Mouse (Mus musculus) heart, embryonic 15.5 days (tissue): ENCODE data around the gene Ets1. TPM values are rescaled to one million over a fixed set of nuclear protein-coding genes. Genes with fewer than 3 reads are reported as not detected.

Experiments used
- ATAC-seq: fragments of 200-750 bp; cut with Nextera tagmentation; replicated peaks from 2 replicates; pipeline ENCODE4 v1.8.0; 2017; ENCODE audit warnings: low read depth, moderate TSS enrichment; ENCODE audit not compliant: insufficient number of reproducible peaks, insufficient read depth, low FRiP score
- H3K27ac ChIP-seq: fragments of 300-500 bp; sonication (generic); 2 replicates; pipeline ENCODE4 v1.5.1; 2015; ENCODE audit warnings: mild to moderate bottlenecking, inconsistent platforms
- H3K27me3 ChIP-seq: fragments of 300-500 bp; sonication (generic); 2 replicates; pipeline ENCODE4 v1.6.1; 2015; ENCODE audit warnings: inconsistent platforms
- H3K36me3 ChIP-seq: fragments of 300-500 bp; sonication (generic); 2 replicates; pipeline ENCODE4 v1.6.1; 2015; ENCODE audit warnings: mild to moderate bottlenecking, inconsistent platforms
- H3K4me1 ChIP-seq: fragments of 300-500 bp; sonication (generic); replicated peaks from 2 replicates; pipeline ENCODE4 v1.6.1; 2015; ENCODE audit warnings: inconsistent platforms
- H3K4me2 ChIP-seq: fragments of 300-500 bp; sonication (generic); 2 replicates; pipeline ENCODE4 v1.6.1; 2015; ENCODE audit warnings: inconsistent platforms, mild to moderate bottlenecking, moderate library complexity
- H3K4me3 ChIP-seq: fragments of 300-500 bp; sonication (generic); 2 replicates; pipeline ENCODE4 v1.5.1; 2015; ENCODE audit warnings: mild to moderate bottlenecking, inconsistent platforms
- H3K9ac ChIP-seq: fragments of 300-500 bp; sonication (generic); 2 replicates; pipeline ENCODE4 v1.6.1; 2015; ENCODE audit warnings: mild to moderate bottlenecking, inconsistent platforms
- H3K9me3 ChIP-seq: fragments of 300-500 bp; sonication (generic); replicated peaks from 2 replicates; pipeline ENCODE4 v1.6.1; 2016; ENCODE audit warnings: inconsistent platforms
- WGBS: fragments of 180-500 bp; shearing (Covaris S2); methylation state at CpG from one replicate; pipeline ENCODE4 v1.1.7; 2015; ENCODE audit warnings: mixed read lengths; 5-methylcytosine and 5-hydroxymethylcytosine counted together
- polyA plus RNA-seq: library from polyadenylated mRNA; unstranded; fragments of >200 nt; fragmentation: Nextera tagmentation; extraction: Ambion mirVana; gene quantifications from 2 replicates; pipeline ENCODE4 v1.2.1, GENCODE M21; 2015

The Ets1 gene
- polyA plus RNA-seq, 1 experiment from 2014 or later = 46.3 TPM

DNA sequence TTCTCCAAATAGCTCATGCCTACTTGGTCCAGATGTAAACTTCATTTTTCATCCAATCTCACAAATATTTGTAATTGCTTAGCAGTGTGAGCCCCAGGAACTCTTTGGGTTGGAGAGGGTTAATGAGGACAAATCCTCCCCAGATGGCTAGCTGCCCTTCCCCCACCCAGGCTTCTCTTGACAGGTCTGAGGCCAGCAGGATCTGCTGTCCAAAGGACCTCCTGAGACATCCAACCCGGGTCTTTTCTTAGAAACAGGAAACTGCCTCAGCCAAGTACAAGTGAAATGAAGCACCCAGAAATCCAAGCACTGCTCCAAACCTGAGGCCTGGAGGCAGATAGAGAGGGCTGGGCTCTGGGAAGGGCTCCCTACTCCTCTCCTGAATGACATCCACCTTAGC, 151.6 kb downstream of the Ets1 start:
- ATAC-seq = no peak
- 10% methylated on average over 1 of the region's 1 CpGs for WGBS

DNA sequence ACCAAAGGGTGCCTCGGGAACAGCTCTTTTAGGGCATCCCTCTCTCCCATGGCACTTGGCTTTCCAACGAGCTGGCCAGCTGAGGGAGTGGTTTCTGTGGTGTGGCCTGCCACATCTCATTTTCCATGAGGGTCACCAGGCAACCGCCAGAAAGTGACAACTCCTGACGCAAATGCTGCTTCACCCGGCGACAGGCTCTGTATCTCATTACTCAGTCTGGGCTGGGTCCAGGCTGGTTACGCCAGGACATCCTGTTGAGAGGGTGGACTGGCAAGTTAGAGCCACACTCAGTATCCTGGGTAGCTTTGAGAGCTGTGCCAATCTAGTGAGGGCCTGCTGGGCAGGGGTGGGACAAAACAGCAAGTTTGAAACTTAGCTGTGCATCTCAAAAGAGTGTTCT, 153.3 kb downstream of the Ets1 start:
- ATAC-seq = no peak
- H3K9me3 ChIP-seq = no peaks in the 10 kb centered on the region
- no peak overlapping the region for H3K27ac ChIP-seq
- H3K36me3 ChIP-seq = no peaks in the 10 kb centered on the region
- H3K4me1 ChIP-seq = peaks cover 13% of the 10 kb centered on the region
- H3K9ac ChIP-seq = no peak overlapping the region
- no peak overlapping the region for H3K4me2 ChIP-seq
- no peaks in the 10 kb centered on the region for H3K27me3 ChIP-seq
- no peak overlapping the region for H3K4me3 ChIP-seq
- 40% methylated on average over 7 of the region's 7 CpGs for WGBS

More for the DNA sequence above, 151.6 kb downstream of the Ets1 start:
- Histone ChIP-seq H3K4me3 (no peak overlapping the region), H3K4me1 (peaks cover 13% of the 10 kb centered on the region), H3K9me3 (no peaks in the 10 kb centered on the region), H3K4me2 (no peak overlapping the region), H3K27me3 (no peaks in the 10 kb centered on the region), H3K36me3 (no peaks in the 10 kb centered on the region), H3K27ac (no peak overlapping the region), H3K9ac (no peak overlapping the region)

DNA sequence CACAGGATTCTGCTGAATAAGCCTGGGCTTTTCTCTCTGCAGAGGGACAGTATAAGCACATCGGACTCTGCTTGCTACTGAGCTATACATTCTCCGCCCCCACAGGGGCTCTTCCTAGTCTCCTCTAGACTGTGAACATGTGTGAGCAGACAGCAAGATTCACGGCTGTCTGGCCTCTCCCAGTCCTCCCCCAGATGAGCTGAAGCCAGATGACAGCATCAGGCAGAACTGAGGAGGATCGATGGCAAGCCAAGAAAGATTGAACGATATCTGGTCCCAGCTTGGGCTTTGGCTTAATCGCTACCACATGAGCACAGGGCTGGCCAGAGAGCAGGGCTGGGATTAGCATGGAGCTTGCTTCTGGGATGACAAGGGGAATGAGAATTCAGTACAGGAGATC, 155.7 kb downstream of the Ets1 start:
- no peak for ATAC-seq
- H3K27me3 ChIP-seq = no peaks in the 10 kb centered on the region
- H3K9me3 ChIP-seq = no peaks in the 10 kb centered on the region
- no peaks in the 10 kb centered on the region for H3K36me3 ChIP-seq
- H3K9ac ChIP-seq = no peak overlapping the region
- H3K4me3 ChIP-seq = no peak overlapping the region
- WGBS = 54% methylated on average over 6 of the region's 6 CpGs
- no peak overlapping the region for H3K4me2 ChIP-seq
- peaks cover 13% of the 10 kb centered on the region for H3K4me1 ChIP-seq
- no peak overlapping the region for H3K27ac ChIP-seq

DNA sequence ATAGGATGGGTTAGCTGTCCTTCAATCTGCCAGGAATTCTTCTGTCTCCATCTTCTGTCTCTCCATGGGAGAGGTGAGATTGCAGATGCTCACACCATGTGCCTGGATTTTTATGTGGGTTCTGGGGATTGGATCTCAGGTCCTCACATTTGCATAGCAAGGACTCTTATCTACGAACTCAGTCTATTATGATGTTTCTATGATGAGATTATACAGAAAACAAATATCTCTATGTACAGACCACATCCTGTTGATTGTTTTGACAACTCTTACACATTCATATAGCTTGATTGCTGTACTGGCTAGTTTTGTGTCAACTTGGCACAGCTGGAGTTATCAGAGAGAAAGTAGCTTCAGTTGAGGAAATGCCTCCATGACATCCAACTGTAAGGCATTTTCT, 162.2 kb downstream of the Ets1 start:
- Histone ChIP-seq H3K27ac (no peak overlapping the region), H3K4me3 (no peak overlapping the region), H3K4me1 (no peaks in the 10 kb centered on the region), H3K27me3 (no peaks in the 10 kb centered on the region), H3K36me3 (no peaks in the 10 kb centered on the region), H3K4me2 (no peak overlapping the region), H3K9me3 (no peaks in the 10 kb centered on the region), H3K9ac (no peak overlapping the region)
- WGBS = 65% methylated on average over 1 of the region's 1 CpGs
- ATAC-seq = no peak

DNA sequence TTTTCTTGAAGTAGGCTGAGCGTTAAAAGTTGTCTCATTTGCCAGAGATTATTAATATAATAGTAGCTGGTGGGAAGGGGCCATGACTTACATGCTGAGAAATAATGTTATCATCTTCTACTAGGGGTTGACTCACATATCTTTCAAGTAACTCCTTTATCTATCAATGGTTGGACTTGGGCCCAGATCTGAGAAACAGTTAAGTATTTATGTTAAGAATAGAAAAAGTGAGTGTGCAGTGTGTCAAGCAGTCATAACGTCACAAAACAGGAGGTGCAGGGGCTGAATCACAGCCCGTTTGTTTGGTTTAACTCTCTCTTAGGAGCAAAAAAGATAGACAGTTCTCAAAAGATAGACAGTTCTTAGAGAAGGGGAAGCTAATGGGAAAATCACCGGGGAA, 170.1 kb downstream of the Ets1 start:
- no peaks in the 10 kb centered on the region for H3K4me1 ChIP-seq
- H3K27me3 ChIP-seq = no peaks in the 10 kb centered on the region
- H3K36me3 ChIP-seq = no peaks in the 10 kb centered on the region
- H3K27ac ChIP-seq = no peak overlapping the region
- H3K4me2 ChIP-seq = no peak overlapping the region
- H3K9me3 ChIP-seq = no peaks in the 10 kb centered on the region
- H3K9ac ChIP-seq = no peak overlapping the region
- H3K4me3 ChIP-seq = no peak overlapping the region
- 46% methylated on average over 4 of the region's 4 CpGs for WGBS
- no peak for ATAC-seq

Other genes starting within 250 kb of the Ets1 start
- gene Fli1, start 93.4 kb upstream of the Ets1 start, polyA plus RNA-seq = 20.6 and 21.8 TPM in 2 replicates